Mouse (Mus musculus) kidney, postnatal 0 days (tissue): ENCODE data around the gene Olfr1471. TPM values are rescaled to one million over a fixed set of nuclear protein-coding genes. Genes with fewer than 3 reads are reported as not detected.
"Not testable (repeated sequence)": the region's sequence is repeated elsewhere in the genome, so short reads cannot be mapped to it uniquely, and the experiment has no call there.

Source experiments
- ATAC-seq: fragments of 200-750 bp; cut with Nextera tagmentation; replicated peaks from 2 replicates; pipeline ENCODE4 v1.8.0; 2017; ENCODE audit warnings: low read depth, moderate number of reproducible peaks, moderate TSS enrichment, moderate library complexity; ENCODE audit not compliant: low FRiP score
- DNase-seq: peaks from one replicate; pipeline ENCODE4 v3.0.0-alpha.2; 2016; ENCODE audit warnings: low spot score
- H3K27ac ChIP-seq: fragments of 300-500 bp; sonication (generic); 2 replicates; pipeline ENCODE4 v1.5.1; 2014; ENCODE audit warnings: mild to moderate bottlenecking
- H3K27me3 ChIP-seq: fragments of 300-500 bp; sonication (generic); 2 replicates; pipeline ENCODE4 v1.6.1; 2014; ENCODE audit warnings: low read length, mixed read lengths; ENCODE audit not compliant: insufficient read depth
- H3K36me3 ChIP-seq: fragments of 300-500 bp; sonication (generic); 2 replicates; pipeline ENCODE4 v1.6.1; 2014; ENCODE audit warnings: low read length, mixed read lengths; ENCODE audit not compliant: insufficient read depth
- H3K4me1 ChIP-seq: fragments of 300-500 bp; sonication (generic); replicated peaks from 2 replicates; pipeline ENCODE4 v1.6.1; 2014; ENCODE audit warnings: antibody characterized with exemption, low read length, mixed read lengths; ENCODE audit not compliant: insufficient read depth
- H3K4me2 ChIP-seq: fragments of 300-500 bp; sonication (generic); 2 replicates; pipeline ENCODE4 v1.6.1; 2014; ENCODE audit warnings: mild to moderate bottlenecking, low read length, moderate library complexity, mixed read lengths
- H3K4me3 ChIP-seq: fragments of 300-500 bp; sonication (generic); replicated peaks from 2 replicates; pipeline ENCODE4 v1.5.1; 2014; ENCODE audit warnings: low read depth, low read length
- H3K9ac ChIP-seq: fragments of 300-500 bp; sonication (generic); 2 replicates; pipeline ENCODE4 v1.6.1; 2014; ENCODE audit warnings: low read depth, low read length
- H3K9me3 ChIP-seq: fragments of 300-500 bp; sonication (generic); replicated peaks from 2 replicates; pipeline ENCODE4 v1.6.1; 2016; ENCODE audit warnings: low read length, inconsistent platforms, mixed read lengths
- CTCF ChIP-seq: IDR thresholded peaks from 2 replicates; pipeline ENCODE4 v1.5.1; 2016; ENCODE audit warnings: antibody characterized with exemption, low read depth, mild to moderate bottlenecking, moderate library complexity
- WGBS: fragments of 180-500 bp; shearing (Covaris S2); extraction: QIAGEN DNeasy Blood & Tissue Kit; methylation state at CpG from one replicate; pipeline ENCODE4 v1.1.7; 2014; 5-methylcytosine and 5-hydroxymethylcytosine counted together
- polyA plus RNA-seq: library from polyadenylated mRNA; unstranded; fragments of >200 nt; fragmentation: Nextera tagmentation; extraction: Ambion mirVana; gene quantifications from 2 replicates; pipeline ENCODE4 v1.2.1, GENCODE M21; 2015

Gene Olfr1471
- polyA plus RNA-seq: not detected in 2 replicates

GRCm38 (mm10) chr19:13443109-13443508, at the start of gene Olfr1471:
Gene Olfr1471 (plus strand): TSS chr19:13443409.
- not testable (repeated sequence) for H3K36me3 ChIP-seq, H3K4me2 ChIP-seq, DNase-seq, H3K4me3 ChIP-seq, H3K9ac ChIP-seq, H3K27ac ChIP-seq, H3K4me1 ChIP-seq, ATAC-seq, H3K9me3 ChIP-seq, H3K27me3 ChIP-seq
- whole genome bisulfite sequencing: 81% methylated on average over 2 of the region's 2 CpGs

- no peaks in the 10 kb centered on the region for H3K27me3 ChIP-seq
- no peak within 1 kb of the TSS for H3K27ac ChIP-seq
- no peaks in the 10 kb centered on the region for H3K4me1 ChIP-seq
- H3K4me2 ChIP-seq: no peak within 1 kb of the TSS
- ATAC-seq (no peak), DNase-seq (no peak)
- WGBS: 78% methylated on average over 2 of the region's 2 CpGs
- H3K9me3 ChIP-seq: no peaks in the 10 kb centered on the region
- no peaks in the 10 kb centered on the region for H3K36me3 ChIP-seq
- H3K9ac ChIP-seq: no peak within 1 kb of the TSS
- H3K4me3 ChIP-seq: no peak within 1 kb of the TSS
- TF ChIP-seq CTCF: no peak
These were observed 35.7 kb upstream of the Olfr1471 start, which contains the start of gene Olfr1469 for GRCm38 (mm10) chr19:13407549-13407948. Gene Olfr1469 (plus strand): TSS chr19:13407849.

GRCm38 (mm10) chr19:13455986-13456385, 12.8 kb downstream of the Olfr1471 start, which contains the start of gene Olfr1472:
Gene Olfr1472 (minus strand): TSS chr19:13456086.
- DNase-seq (no peak), ATAC-seq (no peak)
- H3K4me2 ChIP-seq: no peak within 1 kb of the TSS
- H3K36me3 ChIP-seq: no peaks in the 10 kb centered on the region
- no peaks in the 10 kb centered on the region for H3K4me1 ChIP-seq
- 83% methylated on average over 1 of the region's 1 CpGs for WGBS
- no peak for TF ChIP-seq CTCF
- no peaks in the 10 kb centered on the region for H3K9me3 ChIP-seq
- no peaks in the 10 kb centered on the region for H3K27me3 ChIP-seq
- H3K9ac ChIP-seq: no peak within 1 kb of the TSS
- no peak within 1 kb of the TSS for H3K4me3 ChIP-seq
- H3K27ac ChIP-seq: no peak within 1 kb of the TSS

- not testable (repeated sequence) for ATAC-seq, H3K4me1 ChIP-seq, H3K36me3 ChIP-seq, H3K27me3 ChIP-seq, H3K9me3 ChIP-seq, H3K4me2 ChIP-seq, H3K4me3 ChIP-seq, H3K9ac ChIP-seq, H3K27ac ChIP-seq, DNase-seq
- 78% methylated on average over 4 of the region's 4 CpGs for WGBS
These were observed 26.1 kb downstream of the Olfr1471 start, which contains the start of gene Olfr1474 for GRCm38 (mm10) chr19:13469265-13469664. Gene Olfr1474 (plus strand): TSS chr19:13469565.

GRCm38 (mm10) chr19:13480096-13480495, 36.9 kb downstream of the Olfr1471 start, which contains the start of gene Olfr1475:
Gene Olfr1475 (minus strand): TSS chr19:13480196.
- Histone ChIP-seq H3K4me1 (no peaks in the 10 kb centered on the region), H3K4me3 (no peak within 1 kb of the TSS), H3K4me2 (no peak within 1 kb of the TSS), H3K27me3 (no peaks in the 10 kb centered on the region), H3K36me3 (no peaks in the 10 kb centered on the region), H3K9ac (no peak within 1 kb of the TSS), H3K27ac (no peak within 1 kb of the TSS), H3K9me3 (no peaks in the 10 kb centered on the region)
- ATAC-seq (no peak), DNase-seq (no peak)
- TF ChIP-seq CTCF: no peak

- H3K4me1 ChIP-seq: no peaks in the 10 kb centered on the region
- WGBS: 71% methylated on average over 3 of the region's 3 CpGs
- no peaks in the 10 kb centered on the region for H3K27me3 ChIP-seq
- H3K9me3 ChIP-seq: no peaks in the 10 kb centered on the region
- no peak within 1 kb of the TSS for H3K9ac ChIP-seq
- DNase-seq (no peak), ATAC-seq (no peak)
- no peak within 1 kb of the TSS for H3K4me3 ChIP-seq
- no peak within 1 kb of the TSS for H3K27ac ChIP-seq
- no peaks in the 10 kb centered on the region for H3K36me3 ChIP-seq
- TF ChIP-seq CTCF: no peak
- H3K4me2 ChIP-seq: no peak within 1 kb of the TSS
These were observed 57.0 kb downstream of the Olfr1471 start, which contains the start of gene Olfr1477 for GRCm38 (mm10) chr19:13500246-13500645. Gene Olfr1477 (plus strand): TSS chr19:13500546.

Other genes with a start within 250 kb of the Olfr1471 start
- gene Olfr1463, start 212.1 kb upstream of the Olfr1471 start, polyA plus RNA-seq: not detected in 2 replicates
- gene Olfr1465, start 127.9 kb upstream of the Olfr1471 start, polyA plus RNA-seq: not detected in 2 replicates
- gene Olfr1466, start 104.5 kb upstream of the Olfr1471 start, polyA plus RNA-seq: not detected in 2 replicates
- gene Olfr1467, start 81.2 kb upstream of the Olfr1471 start, polyA plus RNA-seq: not detected in 2 replicates
- gene Olfr1469, start 35.6 kb upstream of the Olfr1471 start, polyA plus RNA-seq: not detected in 2 replicates
- gene Olfr1472, start 12.7 kb downstream of the Olfr1471 start, polyA plus RNA-seq: not detected in 2 replicates
- not detected in 2 replicates for gene Olfr1474, start 26.2 kb downstream of the Olfr1471 start, polyA plus RNA-seq
- not detected in 2 replicates for gene Olfr1475, start 36.8 kb downstream of the Olfr1471 start, polyA plus RNA-seq
- not detected in 2 replicates for gene Olfr1477, start 57.1 kb downstream of the Olfr1471 start, polyA plus RNA-seq
- not detected in 2 replicates for gene Olfr1480, start 84.5 kb downstream of the Olfr1471 start, polyA plus RNA-seq
- not detected in 2 replicates for gene Olfr1484, start 140.1 kb downstream of the Olfr1471 start, polyA plus RNA-seq
- gene Olfr1487, start 174.0 kb downstream of the Olfr1471 start, polyA plus RNA-seq: not detected in 2 replicates
- not detected in 2 replicates for gene Olfr1489, start 188.2 kb downstream of the Olfr1471 start, polyA plus RNA-seq
- gene Olfr1490, start 207.7 kb downstream of the Olfr1471 start, polyA plus RNA-seq: not detected in 2 replicates